Mouse (Mus musculus) ES-Bruce4 (cell line): ENCODE data around the gene Hyal1.

Source experiments
- CTCF ChIP-seq: IDR thresholded peaks from one replicate; pipeline ENCODE4 v1.8.1; 2011; ENCODE audit warnings: low read depth, low read length
- EP300 ChIP-seq: IDR thresholded peaks from 2 replicates; pipeline ENCODE4 v1.6.1; 2011; ENCODE audit warnings: low read depth, low read length; ENCODE audit not compliant: insufficient read depth
- POLR2A ChIP-seq: IDR thresholded peaks from one replicate; pipeline ENCODE4 v1.8.1; 2011; ENCODE audit warnings: low read length; ENCODE audit not compliant: insufficient read depth

- no peak for TF ChIP-seq POLR2A
- no peak for TF ChIP-seq CTCF
- TF ChIP-seq EP300: no peak
Measured at GRCm38 (mm10) chr9:107567702-107568319, 8.9 kb upstream of the Hyal1 start, which contains the start of gene Hyal2.
